Mouse (Mus musculus) hindbrain, embryonic 14.5 days (tissue): Measurements from ENCODE around the gene Olfr1111. TPM values are rescaled to one million over a fixed set of nuclear protein-coding genes. Genes with fewer than 3 reads are reported as not detected.
"Not testable (repeated sequence)": the region's sequence is repeated elsewhere in the genome, so short reads cannot be mapped to it uniquely, and the experiment has no call there.

Source experiments
- ATAC-seq: fragments of 200-750 bp; cut with Nextera tagmentation; 2 replicates; pipeline ENCODE4 v1.8.0; 2017; ENCODE audit warnings: moderate number of reproducible peaks, mild to moderate bottlenecking, moderate TSS enrichment, moderate library complexity; ENCODE audit not compliant: low FRiP score
- DNase-seq: peaks from one replicate; pipeline ENCODE4 v3.0.0-alpha.2; 2015; ENCODE audit warnings: low spot score
- H3K27ac ChIP-seq: fragments of 300-500 bp; sonication (generic); 2 replicates; pipeline ENCODE4 v1.5.1; 2014; ENCODE audit warnings: mild to moderate bottlenecking, moderate library complexity
- H3K27me3 ChIP-seq: fragments of 300-500 bp; sonication (generic); 2 replicates; pipeline ENCODE4 v1.6.1; 2014; ENCODE audit warnings: mild to moderate bottlenecking, low read length, mixed read lengths; ENCODE audit not compliant: control insufficient read depth, insufficient read depth
- H3K36me3 ChIP-seq: fragments of 300-500 bp; sonication (generic); replicated peaks from 2 replicates; pipeline ENCODE4 v1.6.1; 2014; ENCODE audit not compliant: control insufficient read depth, insufficient read depth
- H3K4me1 ChIP-seq: fragments of 300-500 bp; sonication (generic); replicated peaks from 2 replicates; pipeline ENCODE4 v1.6.1; 2014; ENCODE audit warnings: antibody characterized with exemption, low read length, mixed read lengths; ENCODE audit not compliant: control insufficient read depth, insufficient read depth
- H3K4me2 ChIP-seq: fragments of 300-500 bp; sonication (generic); replicated peaks from 2 replicates; pipeline ENCODE4 v1.6.1; 2014; ENCODE audit warnings: mild to moderate bottlenecking, moderate library complexity
- H3K4me3 ChIP-seq: fragments of 300-500 bp; sonication (generic); replicated peaks from 2 replicates; pipeline ENCODE4 v1.5.1; 2014; ENCODE audit warnings: mild to moderate bottlenecking, low read length
- H3K9ac ChIP-seq: fragments of 300-500 bp; sonication (generic); 2 replicates; pipeline ENCODE4 v1.6.1; 2014
- H3K9me3 ChIP-seq: fragments of 300-500 bp; sonication (generic); 2 replicates; pipeline ENCODE4 v1.6.1; 2016; ENCODE audit warnings: low read length; ENCODE audit not compliant: control insufficient read depth
- WGBS: fragments of 180-500 bp; shearing (Covaris S2); extraction: QIAGEN DNeasy Blood & Tissue Kit; methylation state at CpG from one replicate; pipeline ENCODE4 v1.1.7; 2014; 5-methylcytosine and 5-hydroxymethylcytosine counted together
- polyA plus RNA-seq: library from polyadenylated mRNA; unstranded; fragments of >200 nt; fragmentation: Nextera tagmentation; extraction: Ambion mirVana; gene quantifications from 2 replicates; pipeline ENCODE4 v1.2.1, GENCODE M21; 2014

Gene Olfr1111
- polyA plus RNA-seq = not detected in 2 replicates

GRCm38 (mm10) chr2:87152524-87152923 lies at the start of gene Olfr1111:
Gene Olfr1111, minus strand, starts transcription at chr2:87152624.
- Histone ChIP-seq H3K4me3 (no peak within 1 kb of the TSS), H3K4me2 (no peak within 1 kb of the TSS), H3K27me3 (no peaks in the 10 kb centered on the region), H3K27ac (no peak within 1 kb of the TSS), H3K4me1 (no peaks in the 10 kb centered on the region), H3K36me3 (no peaks in the 10 kb centered on the region), H3K9ac (no peak within 1 kb of the TSS), H3K9me3 (no peaks in the 10 kb centered on the region)
- no peak for DNase-seq
- ATAC-seq = no peak

- no peak within 1 kb of the TSS for H3K27ac ChIP-seq
- ATAC-seq (no peak), DNase-seq (no peak)
- no peaks in the 10 kb centered on the region for H3K9me3 ChIP-seq
- H3K27me3 ChIP-seq = no peaks in the 10 kb centered on the region
- no peaks in the 10 kb centered on the region for H3K4me1 ChIP-seq
- no peaks in the 10 kb centered on the region for H3K36me3 ChIP-seq
- H3K4me3 ChIP-seq = no peak within 1 kb of the TSS
- H3K4me2 ChIP-seq = no peak within 1 kb of the TSS
- no peak within 1 kb of the TSS for H3K9ac ChIP-seq
- 82% methylated on average over 1 of the region's 1 CpGs for WGBS
Observed at GRCm38 (mm10) chr2:87187498-87187897, 35.1 kb upstream of the Olfr1111 start, which contains the start of gene Olfr1112. Gene Olfr1112, plus strand, starts transcription at chr2:87187798.

GRCm38 (mm10) chr2:87167731-87168130 lies 15.3 kb upstream of the Olfr1111 start:
- not testable (repeated sequence) for H3K9ac ChIP-seq, DNase-seq, H3K27me3 ChIP-seq, H3K4me3 ChIP-seq, H3K4me1 ChIP-seq, ATAC-seq, H3K27ac ChIP-seq, H3K9me3 ChIP-seq, H3K4me2 ChIP-seq, H3K36me3 ChIP-seq
- 88% methylated on average over 2 of the region's 2 CpGs for WGBS

- WGBS = 89% methylated on average over 1 of the region's 1 CpGs
- no peak for ATAC-seq
Observed at GRCm38 (mm10) chr2:87140200-87140599, 12.2 kb downstream of the Olfr1111 start, which contains the start of gene Olfr1110. Gene Olfr1110, minus strand, starts transcription at chr2:87140300.

GRCm38 (mm10) chr2:87114467-87114866 lies 38.0 kb downstream of the Olfr1111 start, which contains the start of gene Olfr259:
Gene Olfr259, minus strand, starts transcription at chr2:87114567.
- no peak for ATAC-seq
- no peak within 1 kb of the TSS for H3K9ac ChIP-seq
- no peaks in the 10 kb centered on the region for H3K4me1 ChIP-seq

More at GRCm38 (mm10) chr2:87140200-87140599, 12.2 kb downstream of the Olfr1111 start, which contains the start of gene Olfr1110:
- Histone ChIP-seq H3K27me3 (no peaks in the 10 kb centered on the region), H3K4me1 (no peaks in the 10 kb centered on the region), H3K36me3 (no peaks in the 10 kb centered on the region), H3K9ac (no peak within 1 kb of the TSS), H3K9me3 (no peaks in the 10 kb centered on the region), H3K4me3 (no peak within 1 kb of the TSS), H3K4me2 (no peak within 1 kb of the TSS), H3K27ac (no peak within 1 kb of the TSS)
- DNase-seq = no peak

More at GRCm38 (mm10) chr2:87114467-87114866, 38.0 kb downstream of the Olfr1111 start, which contains the start of gene Olfr259:
- Histone ChIP-seq H3K4me3 (no peak within 1 kb of the TSS), H3K9me3 (no peaks in the 10 kb centered on the region), H3K27me3 (no peaks in the 10 kb centered on the region), H3K4me2 (no peak within 1 kb of the TSS), H3K36me3 (no peaks in the 10 kb centered on the region), H3K27ac (no peak within 1 kb of the TSS)
- DNase-seq = no peak

Other genes with a start within 250 kb of the Olfr1111 start
- gene Olfr1098, start 228.1 kb downstream of the Olfr1111 start, polyA plus RNA-seq = not detected in 2 replicates
- gene Olfr1099, start 191.9 kb downstream of the Olfr1111 start, polyA plus RNA-seq = not detected in 2 replicates
- not detected in 2 replicates for gene Olfr1100, start 172.7 kb downstream of the Olfr1111 start, polyA plus RNA-seq
- gene Olfr1101, start 161.4 kb downstream of the Olfr1111 start, polyA plus RNA-seq = not detected in 2 replicates
- not detected in 2 replicates for gene Olfr1102, start 154.2 kb downstream of the Olfr1111 start, polyA plus RNA-seq
- gene Olfr1104, start 125.5 kb downstream of the Olfr1111 start, polyA plus RNA-seq = not detected in 2 replicates
- gene Olfr1105, start 116.1 kb downstream of the Olfr1111 start, polyA plus RNA-seq = not detected in 2 replicates
- gene Olfr1106, start 100.4 kb downstream of the Olfr1111 start, polyA plus RNA-seq = not detected in 2 replicates
- not detected in 2 replicates for gene Olfr1107, start 76.8 kb downstream of the Olfr1111 start, polyA plus RNA-seq
- not detected in 2 replicates for gene Olfr1109, start 56.6 kb downstream of the Olfr1111 start, polyA plus RNA-seq
- gene Olfr259, start 38.1 kb downstream of the Olfr1111 start, polyA plus RNA-seq = not detected in 2 replicates
- not detected in 2 replicates for gene Olfr1110, start 12.3 kb downstream of the Olfr1111 start, polyA plus RNA-seq
- not detected in 2 replicates for gene Olfr1112, start 35.2 kb upstream of the Olfr1111 start, polyA plus RNA-seq
- gene Olfr1113, start 56.3 kb upstream of the Olfr1111 start, polyA plus RNA-seq = not detected in 2 replicates
- not detected in 2 replicates for gene Olfr1115, start 95.4 kb upstream of the Olfr1111 start, polyA plus RNA-seq
- gene Olfr1116, start 114.9 kb upstream of the Olfr1111 start, polyA plus RNA-seq = not detected in 2 replicates
- not detected in 2 replicates for gene Olfr1118, start 155.0 kb upstream of the Olfr1111 start, polyA plus RNA-seq
- not detected in 2 replicates for gene Olfr1120, start 202.2 kb upstream of the Olfr1111 start, polyA plus RNA-seq
- gene Olfr1121, start 217.3 kb upstream of the Olfr1111 start, polyA plus RNA-seq = not detected in 2 replicates
- not detected in 2 replicates for gene Olfr1122, start 233.2 kb upstream of the Olfr1111 start, polyA plus RNA-seq